Mouse (Mus musculus) adrenal gland, postnatal 25 days (tissue): Measurements from ENCODE around the gene Trmt1. TPM values are rescaled to one million over a fixed set of nuclear protein-coding genes. Genes with fewer than 3 reads are reported as not detected.
A peak's percentile ranks its signal among the peaks of the same experiment; 100 is the strongest.

Experiments used
- DNase-seq: peaks from one replicate; pipeline ENCODE4 v3.0.0; 2021; ENCODE audit warnings: mixed read lengths
- total RNA-seq: library from RNA; stranded (reverse); gene quantifications from 2 replicates; pipeline ENCODE4 v1.2.3, GENCODE M21; 2021

The Trmt1 gene
- total RNA-seq, 1 experiment from 2014 or later, result 83.9 TPM

DNA sequence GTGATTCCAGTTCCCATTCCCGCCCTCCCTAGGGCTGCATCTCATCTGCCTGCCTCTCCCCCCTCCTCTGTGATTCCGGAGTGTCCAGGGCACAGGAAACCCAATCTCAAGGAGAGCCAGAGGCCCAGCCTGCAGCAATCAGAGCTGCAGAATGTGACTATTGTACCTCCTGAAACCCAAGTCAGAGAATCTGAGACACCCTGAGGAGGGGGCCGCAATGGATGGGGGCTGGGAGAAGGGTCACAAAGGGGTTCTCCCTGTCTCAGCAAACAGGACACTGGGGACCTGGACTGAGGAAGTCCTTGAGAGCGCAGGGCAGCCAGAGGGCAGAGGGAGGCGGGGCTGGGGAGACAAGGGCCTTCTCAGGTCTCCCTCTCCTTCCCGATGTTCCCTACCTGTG is 46.9 kb downstream of the Trmt1 start:
- DNase-seq, result no peak

DNA sequence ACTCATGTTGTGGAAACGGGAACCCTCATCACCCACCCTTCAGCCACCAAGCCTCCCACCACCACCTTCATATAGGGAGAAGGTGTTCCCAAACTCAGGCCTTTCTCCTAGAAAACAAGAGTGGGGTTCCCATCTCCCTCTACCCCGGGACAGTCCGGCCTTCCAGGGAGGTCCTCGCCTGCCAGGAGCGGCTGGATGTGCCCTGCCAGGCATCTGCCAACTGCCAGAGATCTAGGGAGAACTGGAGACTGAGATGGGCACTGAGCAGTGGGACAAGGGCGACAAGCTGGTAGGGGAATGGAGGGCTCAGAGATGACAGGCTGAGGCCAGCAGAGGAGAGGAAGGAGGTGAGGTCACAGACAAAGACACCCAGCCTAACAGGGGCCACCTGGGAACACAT is 47.9 kb downstream of the Trmt1 start:
- no peak for DNase-seq

DNA sequence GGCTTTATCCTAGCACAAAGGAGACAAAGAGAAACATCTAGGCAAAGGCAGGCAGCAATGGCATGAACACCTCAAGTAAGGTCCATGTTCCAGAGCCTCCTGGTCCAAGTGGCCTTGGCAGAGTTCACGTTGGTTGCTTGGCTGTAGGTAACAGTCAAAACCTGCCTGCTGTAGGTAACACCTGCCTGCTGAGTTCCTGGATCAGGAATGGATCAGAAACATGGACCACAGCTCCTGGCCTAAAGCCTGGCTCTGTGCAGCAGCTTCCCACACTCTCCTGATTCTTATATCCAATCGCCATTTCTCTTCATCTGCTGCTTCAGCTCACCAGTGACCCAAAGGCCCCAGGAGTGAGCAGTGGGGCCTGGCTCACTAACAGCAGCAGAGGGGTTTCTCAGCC is 48.6 kb downstream of the Trmt1 start:
- no peak for DNase-seq

GRCm38 (mm10) chr8:84735597-84735996 is 49.5 kb downstream of the Trmt1 start:
- no peak for DNase-seq

GRCm38 (mm10) chr8:84736521-84736920 is 50.4 kb downstream of the Trmt1 start:
- DNase-seq, result no peak

DNA sequence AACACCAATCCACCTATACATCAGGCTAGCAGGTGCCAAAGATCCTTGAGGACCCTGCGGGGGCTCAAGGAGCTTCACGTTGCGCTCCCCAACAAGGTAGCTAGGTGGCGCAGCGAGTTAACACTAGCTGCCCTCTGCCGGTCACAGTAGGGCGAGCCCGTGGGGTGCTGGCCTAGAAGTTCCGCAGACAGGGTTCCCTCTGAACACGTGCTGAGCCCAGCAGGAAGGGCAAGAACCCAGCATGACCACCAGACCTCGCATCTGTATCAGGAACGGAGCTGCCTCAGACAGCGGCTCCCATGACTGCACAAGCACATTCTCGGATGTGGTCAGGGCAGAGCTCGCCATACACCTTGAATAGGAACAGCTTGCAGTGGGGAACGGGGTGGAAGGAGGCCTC is 51.5 kb downstream of the Trmt1 start:
- DNase-seq, result peak; percentile 73

GRCm38 (mm10) chr8:84738266-84738665 is 52.2 kb downstream of the Trmt1 start:
- no peak for DNase-seq

GRCm38 (mm10) chr8:84738715-84739400 is 52.8 kb downstream of the Trmt1 start:
- DNase-seq, result no peak

DNA sequence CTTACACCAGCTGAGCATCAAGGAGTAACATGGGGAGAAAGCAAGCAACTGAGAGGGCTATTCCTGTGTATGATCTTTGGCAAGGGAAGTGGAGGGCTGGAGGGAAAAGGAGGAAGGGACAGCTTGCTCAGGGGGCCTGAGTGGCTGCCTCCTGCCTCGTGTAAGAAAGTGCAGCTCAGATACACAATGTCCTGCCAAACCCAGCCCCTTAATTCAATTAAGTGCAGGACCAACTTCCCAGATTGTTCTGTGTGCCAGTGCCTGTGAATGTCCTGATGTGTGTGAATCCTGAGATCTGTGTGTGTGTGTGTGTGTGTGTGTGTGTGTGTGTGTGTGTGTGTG is 53.3 kb downstream of the Trmt1 start:
- DNase-seq, result no peak

- DNase-seq, result no peak
Measured at GRCm38 (mm10) chr8:84740895-84741843, 55.1 kb downstream of the Trmt1 start.

DNA sequence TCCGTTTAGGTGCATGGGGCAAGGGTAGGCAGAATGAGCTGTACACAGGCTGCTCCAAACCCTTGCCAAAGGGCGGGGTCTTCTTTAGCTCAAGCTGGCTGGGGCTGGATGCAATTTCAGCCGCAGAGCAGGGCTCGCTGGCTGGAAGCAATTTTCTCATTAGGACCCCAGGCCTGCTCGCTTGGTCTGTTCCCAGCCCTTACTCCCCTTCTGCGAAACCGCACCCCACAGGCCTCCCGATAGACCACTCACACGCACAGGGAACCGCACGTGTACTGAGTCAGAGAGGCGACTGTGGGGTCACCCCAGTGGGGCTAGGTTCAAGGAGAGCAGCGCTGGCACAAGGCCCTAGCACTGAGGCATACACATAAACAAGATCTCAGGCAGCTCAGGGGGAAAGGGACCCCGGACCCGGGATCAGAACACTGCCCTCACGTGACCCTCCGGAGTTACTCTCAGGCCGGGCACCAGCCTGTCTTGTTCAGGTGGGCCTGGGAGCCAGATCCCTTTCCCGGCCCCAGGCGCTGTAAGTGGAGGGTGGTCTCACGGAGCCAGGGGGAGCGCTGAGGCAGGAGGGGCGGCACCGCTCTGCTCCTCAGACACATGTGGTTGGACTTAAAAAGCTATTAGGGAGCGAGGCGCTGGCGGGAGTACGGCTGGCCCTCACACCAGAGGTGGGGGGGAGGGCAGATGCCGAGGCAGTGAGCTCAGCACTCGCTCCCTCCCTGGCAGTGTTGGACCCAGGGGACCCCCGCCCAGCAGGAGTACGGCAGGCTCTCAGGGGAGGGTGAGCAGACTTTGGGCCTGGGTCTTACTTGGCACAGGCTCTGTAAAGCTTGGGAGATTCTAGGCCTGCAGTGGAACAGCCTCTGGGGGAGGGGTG is 56.3 kb downstream of the Trmt1 start:
- no peak for DNase-seq

DNA sequence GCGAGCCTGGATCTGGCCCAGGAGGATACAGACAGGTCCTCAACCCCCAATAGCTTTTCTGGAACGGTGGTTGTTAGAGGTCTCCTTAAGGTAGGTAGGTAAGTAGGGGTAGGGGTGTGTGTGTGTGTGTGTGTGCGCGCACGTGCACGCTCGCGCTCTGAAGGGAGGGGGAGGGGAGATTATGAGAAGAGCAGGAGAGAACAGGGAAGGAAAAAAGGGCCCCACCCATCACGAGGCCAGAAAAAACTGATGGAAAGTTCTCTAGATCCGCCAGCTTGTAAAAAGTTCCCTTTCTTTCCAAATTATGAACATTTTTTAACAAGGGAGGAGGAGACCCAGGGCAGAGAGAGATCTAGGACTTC is 56.9 kb downstream of the Trmt1 start:
- DNase-seq, result no peak

DNA sequence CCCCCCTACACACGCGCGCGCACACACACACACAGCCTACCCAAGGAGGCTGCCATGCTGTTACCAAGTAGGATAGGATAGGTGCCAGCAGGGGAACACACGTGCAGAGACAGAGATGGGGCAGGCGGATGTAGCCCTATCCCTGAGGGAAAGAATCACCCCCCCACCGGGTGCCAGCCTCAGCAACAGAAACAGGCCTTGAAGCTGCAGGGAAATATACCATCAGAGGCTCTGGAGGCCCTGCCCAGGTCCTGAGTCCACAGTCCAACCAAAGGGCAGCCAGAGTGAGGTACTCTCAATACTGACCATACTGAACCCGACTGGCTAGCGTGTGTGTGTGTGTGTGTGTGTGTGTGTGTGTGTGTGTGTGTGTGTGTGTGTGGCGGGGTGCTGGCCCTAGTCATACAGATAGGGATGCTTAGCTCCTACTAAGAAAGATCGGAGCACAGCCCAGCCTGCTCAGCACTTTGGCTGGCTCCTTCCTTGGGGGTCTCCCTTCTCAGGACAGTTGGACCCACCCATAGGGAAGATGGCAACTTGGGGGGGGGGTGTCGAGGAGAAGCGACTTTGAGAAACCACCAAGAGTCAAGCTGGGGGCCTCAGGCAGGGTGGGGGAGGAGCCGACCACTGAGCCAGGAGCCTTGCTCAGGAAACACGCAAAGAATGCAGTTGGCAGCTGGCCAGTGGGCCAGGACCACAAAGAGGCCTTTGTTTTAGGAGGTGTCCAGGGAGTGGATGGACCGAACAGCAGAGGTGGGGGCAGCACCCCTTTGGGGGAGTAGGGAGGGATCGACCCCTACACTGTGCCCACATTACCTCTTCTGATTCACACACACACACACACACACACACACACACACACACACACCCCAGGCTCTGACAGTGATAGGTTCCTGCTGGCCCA is 57.7 kb downstream of the Trmt1 start:
- DNase-seq, result peak; percentile 63

DNA sequence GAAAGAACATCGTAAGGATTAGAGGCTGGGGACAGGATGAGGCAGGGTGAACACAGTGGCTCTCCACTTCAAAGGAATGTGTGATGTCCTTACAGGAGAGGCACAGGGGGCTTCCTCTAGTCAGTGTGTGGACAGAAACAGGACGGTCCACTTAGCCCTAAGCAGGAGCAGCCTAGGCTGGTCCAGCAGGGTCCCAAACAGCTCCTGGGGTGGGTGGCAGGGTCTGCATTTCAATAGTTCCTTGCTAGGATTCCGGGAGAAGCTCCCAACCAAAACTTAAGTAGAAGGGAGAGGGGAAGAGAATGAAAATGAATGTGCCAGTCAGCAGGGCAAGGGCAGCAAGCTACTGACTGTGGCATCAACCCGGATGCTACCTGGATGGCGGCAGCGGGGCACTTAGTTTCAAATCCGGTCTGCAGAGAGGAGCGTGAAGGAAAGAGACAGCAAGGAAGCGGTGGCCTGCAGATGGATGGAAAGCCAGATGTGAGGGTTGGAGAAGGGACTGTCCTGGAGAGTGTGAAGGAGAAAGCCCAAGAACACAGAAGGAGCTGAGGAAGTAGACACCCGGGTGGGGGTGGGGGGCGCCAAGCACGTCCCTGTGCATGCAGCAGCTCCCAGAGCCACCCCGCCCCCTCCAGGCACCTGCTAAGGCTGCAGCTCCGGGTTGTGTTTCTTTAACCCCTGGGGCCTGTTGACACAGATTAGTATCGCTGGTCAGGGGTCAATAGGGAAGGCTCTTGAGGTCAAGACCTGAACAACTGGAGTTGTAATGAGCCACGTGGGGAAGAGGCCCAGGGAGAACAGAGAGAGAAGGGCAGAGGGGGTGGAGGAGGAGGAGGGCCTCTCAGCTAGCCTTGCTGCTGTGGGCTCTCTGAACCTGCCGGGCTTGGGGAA is 59.2 kb downstream of the Trmt1 start:
- no peak for DNase-seq

Other genes starting within 250 kb of the Trmt1 start
- gene Ier2, start 23.5 kb upstream of the Trmt1 start, total RNA-seq, result 19.6 and 22.3 TPM in 2 replicates
- 73.9 and 76.0 TPM in 2 replicates for gene Nacc1, start 1.6 kb downstream of the Trmt1 start, total RNA-seq
- 3.1 and 3.8 TPM in 2 replicates for gene Lyl1, start 15.2 kb downstream of the Trmt1 start, total RNA-seq
- gene G430095P16Rik, start 36.7 kb downstream of the Trmt1 start, total RNA-seq, result not detected in 2 replicates
- gene Nfix, start 114.0 kb downstream of the Trmt1 start, total RNA-seq, result 87.7 and 111 TPM in 2 replicates
- gene Dand5, start 136.5 kb downstream of the Trmt1 start, total RNA-seq, result 11.2 and 11.6 TPM in 2 replicates
- gene Gadd45gip1, start 145.2 kb downstream of the Trmt1 start, total RNA-seq, result 55.1 and 59.9 TPM in 2 replicates
- 116 and 120 TPM in 2 replicates for gene Rad23a, start 154.4 kb downstream of the Trmt1 start, total RNA-seq
- 489 and 566 TPM in 2 replicates for gene Calr, start 160.6 kb downstream of the Trmt1 start, total RNA-seq
- 62.3 and 67.2 TPM in 2 replicates for gene Farsa, start 170.7 kb downstream of the Trmt1 start, total RNA-seq
- gene Syce2, start 185.8 kb downstream of the Trmt1 start, total RNA-seq, result 10.6 and 13.9 TPM in 2 replicates
- 47.7 and 59.5 TPM in 2 replicates for gene Gcdh, start 207.6 kb downstream of the Trmt1 start, total RNA-seq
- gene Klf1, start 215.6 kb downstream of the Trmt1 start, total RNA-seq, result 0.27 TPM in 1 of 2 replicates, not detected in the other
- gene Dnase2a, start 222.3 kb downstream of the Trmt1 start, total RNA-seq, result 13.6 and 14.6 TPM in 2 replicates